Mouse (Mus musculus): ENCODE data around the gene Krt88. TPM values are rescaled to one million over a fixed set of nuclear protein-coding genes. Genes with fewer than 3 reads are reported as not detected.

Krt88 gene
- polyA plus RNA-seq, 1 experiment, result not detected

- DNase-seq (ENCODE audit: extremely low spot score in 1 of 2, low spot score in 1 of 2), result no peak
Observed at GRCm38 (mm10) chr15:101472952-101473528, 25.5 kb downstream of the Krt88 start, which contains the start of gene Krt86. TSS of gene Krt86 (plus strand) at chr15:101473478.

- DNase-seq (ENCODE audit: extremely low spot score in 1 of 2, low spot score in 1 of 2), result peak in 1 of 2 experiments; percentile 59
Observed at GRCm38 (mm10) chr15:101479007-101479665, 31.6 kb downstream of the Krt88 start.

- no peak for DNase-seq (ENCODE audit: extremely low spot score in 1 of 2, low spot score in 1 of 2)
Observed at GRCm38 (mm10) chr15:101479666-101480060, 32.1 kb downstream of the Krt88 start.

DNA sequence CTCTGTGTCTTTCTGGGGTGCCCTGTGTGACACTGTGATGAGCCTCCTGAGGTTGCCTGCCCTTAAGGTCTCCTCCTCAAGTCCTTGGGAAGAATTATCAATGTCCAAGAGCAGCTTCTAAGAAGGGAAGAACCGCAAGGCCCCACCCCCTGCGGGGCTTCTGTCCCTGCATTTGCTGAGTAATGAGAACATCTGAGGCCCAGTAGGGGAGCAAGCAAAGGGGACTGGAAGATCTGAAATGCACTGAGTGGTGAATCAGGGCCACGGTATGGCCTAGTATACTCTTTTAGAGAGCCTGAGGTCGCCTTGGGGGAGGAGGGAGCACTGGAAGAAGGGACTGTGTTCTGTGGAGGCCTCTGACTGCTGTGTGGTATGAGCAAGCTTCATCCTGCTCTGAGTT is 34.5 kb downstream of the Krt88 start:
- DNase-seq (ENCODE audit: extremely low spot score in 1 of 2, low spot score in 1 of 2), result no peak

- DNase-seq (ENCODE audit: extremely low spot score in 1 of 2, low spot score in 1 of 2), result no peak
Observed at GRCm38 (mm10) chr15:101483646-101484045, 36.1 kb downstream of the Krt88 start.

DNA sequence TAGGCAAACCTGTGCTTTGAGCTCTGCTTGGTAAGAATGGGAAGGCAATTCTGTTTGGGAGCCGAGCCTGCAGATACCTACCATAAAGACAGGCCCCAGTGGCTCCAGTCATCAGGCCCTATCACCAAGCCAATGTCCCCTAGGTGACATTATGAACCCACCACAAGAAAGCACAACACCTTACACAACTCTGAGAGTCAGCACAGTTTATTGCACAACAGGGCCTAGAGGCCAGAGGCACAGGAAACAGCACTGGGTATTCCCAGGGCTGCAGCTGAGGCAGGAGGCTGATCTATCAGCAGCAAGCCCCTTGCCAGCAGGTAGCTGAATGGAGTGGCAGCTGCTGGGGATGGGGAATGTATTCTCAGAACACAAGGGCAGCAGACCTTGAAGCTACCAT is 37.4 kb downstream of the Krt88 start:
- DNase-seq (ENCODE audit: extremely low spot score in 1 of 2, low spot score in 1 of 2), result no peak

GRCm38 (mm10) chr15:101485911-101486635 is 38.5 kb downstream of the Krt88 start:
- DNase-seq (ENCODE audit: extremely low spot score in 1 of 2, low spot score in 1 of 2), result peak; percentile 40 to 68

GRCm38 (mm10) chr15:101491431-101491830 is 43.9 kb downstream of the Krt88 start, which contains the start of gene Krt83:
TSS of gene Krt83 (minus strand) at chr15:101491512.
- DNase-seq (ENCODE audit: extremely low spot score in 1 of 2, low spot score in 1 of 2), result no peak

- DNase-seq (ENCODE audit: extremely low spot score in 1 of 2, low spot score in 1 of 2), result no peak
Observed at GRCm38 (mm10) chr15:101492718-101493117, 45.2 kb downstream of the Krt88 start.

GRCm38 (mm10) chr15:101493713-101494112 is 46.2 kb downstream of the Krt88 start:
- DNase-seq (ENCODE audit: extremely low spot score in 1 of 2, low spot score in 1 of 2), result no peak

GRCm38 (mm10) chr15:101494203-101494602 is 46.7 kb downstream of the Krt88 start:
- no peak for DNase-seq (ENCODE audit: extremely low spot score in 1 of 2, low spot score in 1 of 2)

GRCm38 (mm10) chr15:101495266-101495665 is 47.7 kb downstream of the Krt88 start:
- no peak for DNase-seq (ENCODE audit: extremely low spot score in 1 of 2, low spot score in 1 of 2)

GRCm38 (mm10) chr15:101497181-101497580 is 49.6 kb downstream of the Krt88 start:
- DNase-seq (ENCODE audit: extremely low spot score in 1 of 2, low spot score in 1 of 2), result peak in 1 of 2 experiments; percentile 52

Other genes with a start within 250 kb of the Krt88 start
- gene Grasp, start 223.6 kb upstream of the Krt88 start, polyA plus RNA-seq (2012; rRNA removed), result 43.9 and 53.5 TPM in 2 replicates
- 80.9 and 169 TPM in 2 replicates for gene Nr4a1, start 193.5 kb upstream of the Krt88 start, polyA plus RNA-seq (2012; rRNA removed)
- 50.2 and 58.3 TPM in 2 replicates for gene Atg101, start 163.5 kb upstream of the Krt88 start, polyA plus RNA-seq (2012; rRNA removed)
- gene 6030408B16Rik, start 154.5 kb upstream of the Krt88 start, polyA plus RNA-seq (2012; rRNA removed), result 0.27 and 0.52 TPM in 2 replicates
- gene Krt80, start 77.6 kb upstream of the Krt88 start, polyA plus RNA-seq (2012; rRNA removed), result 2.0 and 3.3 TPM in 2 replicates
- 0.34 and 1.0 TPM in 2 replicates for gene Krt7, start 36.7 kb upstream of the Krt88 start, polyA plus RNA-seq (2012; rRNA removed)
- 0.10 and 0.13 TPM in 2 replicates for gene Krt87, start 8.9 kb upstream of the Krt88 start, polyA plus RNA-seq (2012; rRNA removed)
- not detected in 2 replicates for gene Krt81, start 16.0 kb downstream of the Krt88 start, polyA plus RNA-seq (2012; rRNA removed)
- 0.10 TPM in 1 of 2 replicates, not detected in the other for gene Krt86, start 25.7 kb downstream of the Krt88 start, polyA plus RNA-seq (2012; rRNA removed)
- not detected in 2 replicates for gene Krt83, start 43.8 kb downstream of the Krt88 start, polyA plus RNA-seq (2012; rRNA removed)
- gene Gm49425, start 69.5 kb downstream of the Krt88 start, polyA plus RNA-seq (2012; rRNA removed), result not detected in 2 replicates
- 0.06 TPM in 1 of 2 replicates, not detected in the other for gene Krt84, start 85.1 kb downstream of the Krt88 start, polyA plus RNA-seq (2012; rRNA removed)
- not detected in 2 replicates for gene Krt82, start 102.9 kb downstream of the Krt88 start, polyA plus RNA-seq (2012; rRNA removed)
- 0.08 and 0.10 TPM in 2 replicates for gene Krt90, start 115.2 kb downstream of the Krt88 start, polyA plus RNA-seq (2012; rRNA removed)
- gene Krt75, start 126.2 kb downstream of the Krt88 start, polyA plus RNA-seq (2012; rRNA removed), result not detected in 2 replicates
- not detected in 2 replicates for gene Gm5414, start 180.4 kb downstream of the Krt88 start, polyA plus RNA-seq (2012; rRNA removed)
- not detected in 2 replicates for gene Gm5478, start 199.6 kb downstream of the Krt88 start, polyA plus RNA-seq (2012; rRNA removed)
- gene Krt6b, start 232.5 kb downstream of the Krt88 start, polyA plus RNA-seq (2012; rRNA removed), result not detected in 2 replicates
- not detected in 2 replicates for gene Krt6a, start 246.6 kb downstream of the Krt88 start, polyA plus RNA-seq (2012; rRNA removed)